Mouse (Mus musculus) C2C12 (cell line): Measurements from ENCODE around the gene Lama2. TPM values are rescaled to one million over a fixed set of nuclear protein-coding genes. Genes with fewer than 3 reads are reported as not detected.
A peak's percentile ranks its signal among the peaks of the same experiment; 100 is the strongest.

Experiments used
- H3K27me3 ChIP-seq: one replicate; pipeline ENCODE4 v1.6.1; 2011; ENCODE audit not compliant: control insufficient read depth, insufficient read depth, insufficient read length
- H3K36me3 ChIP-seq: one replicate; pipeline ENCODE4 v1.6.1; 2011; ENCODE audit not compliant: control insufficient read depth, insufficient read depth
- H3K4me3 ChIP-seq: one replicate; pipeline ENCODE4 v1.5.1; 2011; ENCODE audit warnings: mild to moderate bottlenecking, control low read depth; ENCODE audit not compliant: poor library complexity, insufficient read depth, severe bottlenecking
- H3K79me2 ChIP-seq: one replicate; pipeline ENCODE4 v1.6.1; 2011; ENCODE audit not compliant: control insufficient read depth, insufficient read depth
- H3K79me3 ChIP-seq: one replicate; pipeline ENCODE4 v1.6.1; 2011; ENCODE audit warnings: low read depth, control low read depth
- H3ac ChIP-seq: one replicate; pipeline ENCODE3; 2011; ENCODE audit warnings: low read depth; ENCODE audit not compliant: control insufficient read depth, insufficient read length
- CEBPB ChIP-seq: IDR thresholded peaks from one replicate; pipeline ENCODE4 v1.6.1; 2011; ENCODE audit warnings: low read depth, mild to moderate bottlenecking, control low read depth, moderate library complexity
- CTCF ChIP-seq: IDR thresholded peaks from one replicate; pipeline ENCODE4 v1.5.1; 2011; ENCODE audit not compliant: control insufficient read depth, insufficient read depth, insufficient read length
- FOSL1 ChIP-seq: IDR thresholded peaks from one replicate; pipeline ENCODE4 v1.8.0; 2011; ENCODE audit warnings: mild to moderate bottlenecking, low read length; ENCODE audit not compliant: poor library complexity, insufficient read depth, severe bottlenecking
- MAX ChIP-seq: IDR thresholded peaks from one replicate; pipeline ENCODE4 v1.6.1; 2011; ENCODE audit warnings: mild to moderate bottlenecking, control low read depth
- MYOD1 ChIP-seq: IDR thresholded peaks from one replicate; pipeline ENCODE4 v1.6.1; 2011; ENCODE audit warnings: low read depth; ENCODE audit not compliant: control insufficient read depth, insufficient read length
- MYOG ChIP-seq: IDR thresholded peaks from one replicate; pipeline ENCODE4 v1.6.1; 2011; ENCODE audit not compliant: control insufficient read depth, insufficient read length; ENCODE audit errors: extremely low read depth
- USF1 ChIP-seq: IDR thresholded peaks from one replicate; pipeline ENCODE4 v1.6.1; 2011; ENCODE audit warnings: low read depth, mild to moderate bottlenecking, control low read depth, moderate library complexity
- polyA plus RNA-seq: library from polyadenylated mRNA; unstranded; fragments of >200 nt; fragmentation: generic; extraction: Trizol; gene quantifications from one replicate; pipeline ENCODE4 v1.2.1, GENCODE M21; 2012; ENCODE audit warnings: missing spikeins

Gene Lama2
- polyA plus RNA-seq, 1 experiment, result 5.0 TPM

DNA sequence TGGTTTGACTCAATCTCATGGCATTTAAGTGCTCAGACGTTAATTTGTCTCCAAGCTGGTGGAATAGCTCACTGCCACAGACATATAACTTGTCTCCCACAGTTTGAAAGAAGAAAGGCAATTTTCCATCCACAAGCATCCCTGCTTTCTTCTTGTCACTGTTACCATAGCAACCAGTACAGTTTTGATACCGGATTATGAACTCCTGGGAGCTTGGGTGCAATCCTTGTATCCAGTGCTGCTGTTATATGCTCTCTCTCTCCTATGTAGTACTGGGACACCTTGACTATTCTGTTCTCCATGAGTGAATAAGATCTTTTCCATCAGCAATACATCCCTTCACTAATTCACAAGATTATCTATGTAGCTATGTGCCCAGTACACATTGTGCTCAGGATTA, 612.2 kb downstream of the Lama2 start:
- no peaks in the 10 kb centered on the region for H3K79me2 ChIP-seq

DNA sequence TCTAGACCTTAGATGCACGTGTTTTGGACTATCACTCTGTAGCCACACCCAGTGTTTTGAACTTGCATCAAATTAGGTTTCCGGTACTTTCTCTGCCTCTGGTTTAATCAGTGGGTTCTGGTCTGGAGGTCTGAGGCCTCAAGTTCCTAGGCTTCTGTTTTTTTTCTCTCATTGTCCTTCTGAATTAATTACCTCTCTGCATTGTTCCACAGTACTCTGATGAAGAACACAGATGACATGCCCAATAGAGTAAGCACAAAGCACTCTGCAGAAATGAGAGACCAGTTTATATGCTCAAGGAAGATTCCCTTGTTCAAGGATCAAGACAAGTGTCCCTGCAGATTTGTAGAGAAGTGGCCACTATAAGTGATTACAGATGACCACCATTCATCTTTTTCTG, 613.8 kb downstream of the Lama2 start:
- Histone ChIP-seq H3K27me3 (no peaks in the 10 kb centered on the region), H3ac (no peak overlapping the region), H3K4me3 (no peak overlapping the region), H3K36me3 (no peaks in the 10 kb centered on the region), H3K79me3 (no peaks in the 10 kb centered on the region), H3K79me2 (no peaks in the 10 kb centered on the region)
- TF ChIP-seq FOSL1, result no peak
- TF ChIP-seq MYOG, result no peak
- no peak for TF ChIP-seq MYOD1
- TF ChIP-seq CEBPB, result no peak
- TF ChIP-seq CTCF, result no peak
- no peak for TF ChIP-seq USF1
- TF ChIP-seq MAX, result no peak

More for the DNA sequence above, 612.2 kb downstream of the Lama2 start:
- Histone ChIP-seq H3K27me3 (no peaks in the 10 kb centered on the region), H3ac (no peak overlapping the region), H3K79me3 (no peaks in the 10 kb centered on the region), H3K4me3 (no peak overlapping the region), H3K36me3 (no peaks in the 10 kb centered on the region)
- no peak for TF ChIP-seq CEBPB
- no peak for TF ChIP-seq MAX

GRCm38 (mm10) chr10:27001554-27002178, 617.9 kb downstream of the Lama2 start:
- no peaks in the 10 kb centered on the region for H3K79me2 ChIP-seq
- TF ChIP-seq MYOG (no peak), USF1 (no peak), MAX (no peak), FOSL1 (no peak), CEBPB (no peak), CTCF (no peak), MYOD1 (no peak)
- H3K79me3 ChIP-seq, result no peaks in the 10 kb centered on the region
- H3ac ChIP-seq, result no peak overlapping the region
- no peaks in the 10 kb centered on the region for H3K36me3 ChIP-seq
- no peak overlapping the region for H3K4me3 ChIP-seq
- no peaks in the 10 kb centered on the region for H3K27me3 ChIP-seq

DNA sequence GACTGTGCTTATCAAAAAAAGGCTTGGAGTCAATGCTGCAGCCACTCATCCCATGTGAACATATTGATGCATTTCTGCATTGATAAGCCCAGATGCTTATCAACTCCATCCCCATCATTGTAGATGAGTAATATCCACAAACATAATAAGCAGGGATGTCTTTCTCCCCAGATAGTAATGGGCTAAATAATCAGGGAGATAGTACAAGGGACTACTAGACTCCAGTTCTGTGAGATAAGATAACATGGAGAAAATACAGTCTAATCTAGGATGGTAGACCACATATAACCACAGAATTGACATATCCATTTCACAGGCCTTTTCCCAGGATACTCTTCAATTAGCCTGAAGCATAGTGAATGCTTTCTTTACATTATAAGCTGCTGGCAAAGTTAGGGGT, 622.9 kb downstream of the Lama2 start:
- TF ChIP-seq FOSL1 (no peak), CTCF (no peak), MAX (no peak), MYOG (no peak), MYOD1 (no peak), USF1 (no peak), CEBPB (no peak)
- Histone ChIP-seq H3K79me2 (no peaks in the 10 kb centered on the region), H3K36me3 (no peaks in the 10 kb centered on the region), H3K79me3 (no peaks in the 10 kb centered on the region), H3K27me3 (no peaks in the 10 kb centered on the region), H3K4me3 (no peak overlapping the region), H3ac (no peak overlapping the region)

- no peak for TF ChIP-seq MYOD1
- TF ChIP-seq FOSL1, result peak; percentile 84
- TF ChIP-seq CTCF, result no peak
- TF ChIP-seq USF1, result no peak
- peak; percentile 99 for TF ChIP-seq CEBPB
- TF ChIP-seq MYOG, result no peak
- no peak overlapping the region for H3K4me3 ChIP-seq
- H3K36me3 ChIP-seq, result no peaks in the 10 kb centered on the region
- H3K27me3 ChIP-seq, result no peaks in the 10 kb centered on the region
- H3K79me3 ChIP-seq, result no peaks in the 10 kb centered on the region
- no peak overlapping the region for H3ac ChIP-seq
- H3K79me2 ChIP-seq, result no peaks in the 10 kb centered on the region
Measured at GRCm38 (mm10) chr10:26995987-26996386, 623.6 kb downstream of the Lama2 start.

DNA sequence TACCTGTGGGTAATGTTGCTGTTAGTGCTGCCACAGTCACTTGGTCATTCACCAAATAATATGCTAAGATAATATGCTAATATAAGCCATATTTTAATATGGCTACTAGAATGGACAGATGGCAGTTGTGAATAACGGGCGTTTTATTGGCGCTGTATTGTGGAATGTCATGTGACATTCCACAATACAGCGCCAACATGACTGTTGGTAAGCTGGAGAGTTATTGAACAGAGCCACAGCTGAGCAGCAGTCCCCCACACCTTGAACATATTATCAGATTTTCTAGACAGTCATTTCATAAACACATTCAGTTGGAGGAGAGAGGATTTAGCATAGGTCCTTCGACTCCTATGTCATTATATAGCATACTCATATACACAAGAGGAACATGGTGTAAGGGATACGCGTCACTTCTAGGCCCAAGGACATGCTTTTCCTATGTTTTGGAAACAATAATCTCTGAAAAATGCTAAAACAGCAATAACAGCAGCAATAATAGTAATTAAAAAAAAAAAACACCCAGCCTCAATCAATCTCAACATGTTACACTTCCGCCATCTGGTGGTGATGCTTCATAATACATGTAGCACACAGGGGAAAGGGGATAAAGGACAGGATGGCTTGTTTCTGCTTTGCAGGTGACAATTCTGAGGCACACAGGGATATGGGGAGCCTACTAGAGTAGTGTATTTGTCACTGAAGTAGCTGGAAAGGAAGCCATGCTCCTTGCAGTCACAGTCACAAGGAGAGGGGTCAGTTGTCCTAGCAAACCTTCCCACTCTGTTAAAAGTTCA, 624.2 kb downstream of the Lama2 start:
- Histone ChIP-seq H3K4me3 (no peak overlapping the region), H3K27me3 (no peaks in the 10 kb centered on the region), H3K79me2 (no peaks in the 10 kb centered on the region), H3ac (no peak overlapping the region), H3K36me3 (no peaks in the 10 kb centered on the region), H3K79me3 (no peaks in the 10 kb centered on the region)
- no peak for TF ChIP-seq MYOD1
- TF ChIP-seq CTCF, result no peak
- no peak for TF ChIP-seq FOSL1
- no peak for TF ChIP-seq CEBPB
- no peak for TF ChIP-seq MYOG
- no peak for TF ChIP-seq MAX
- no peak for TF ChIP-seq USF1
